Mouse (Mus musculus) kidney, adult 2 months (tissue): ENCODE results near the gene Dgkq.

Experiments used
- CTCF ChIP-seq: fragments of 200-500 bp; conservative IDR thresholded peaks from 2 replicates; pipeline ENCODE4 v1.5.1; 2011; ENCODE audit warnings: low read depth, mild to moderate bottlenecking, control low read depth, low read length, moderate library complexity, mixed read lengths; ENCODE audit not compliant: insufficient read depth, insufficient read length
- POLR2A ChIP-seq: fragments of 200-500 bp; IDR thresholded peaks from one replicate; pipeline ENCODE4 v1.6.1; 2011; ENCODE audit warnings: low read depth, low read length, control low read depth

GRCm38 (mm10) chr5:108700346-108700745, 30.9 kb upstream of the Dgkq start:
- TF ChIP-seq POLR2A = no peak
- TF ChIP-seq CTCF = no peak
